Mouse (Mus musculus): ENCODE data around the gene Gng12.

The Gng12 gene

DNA sequence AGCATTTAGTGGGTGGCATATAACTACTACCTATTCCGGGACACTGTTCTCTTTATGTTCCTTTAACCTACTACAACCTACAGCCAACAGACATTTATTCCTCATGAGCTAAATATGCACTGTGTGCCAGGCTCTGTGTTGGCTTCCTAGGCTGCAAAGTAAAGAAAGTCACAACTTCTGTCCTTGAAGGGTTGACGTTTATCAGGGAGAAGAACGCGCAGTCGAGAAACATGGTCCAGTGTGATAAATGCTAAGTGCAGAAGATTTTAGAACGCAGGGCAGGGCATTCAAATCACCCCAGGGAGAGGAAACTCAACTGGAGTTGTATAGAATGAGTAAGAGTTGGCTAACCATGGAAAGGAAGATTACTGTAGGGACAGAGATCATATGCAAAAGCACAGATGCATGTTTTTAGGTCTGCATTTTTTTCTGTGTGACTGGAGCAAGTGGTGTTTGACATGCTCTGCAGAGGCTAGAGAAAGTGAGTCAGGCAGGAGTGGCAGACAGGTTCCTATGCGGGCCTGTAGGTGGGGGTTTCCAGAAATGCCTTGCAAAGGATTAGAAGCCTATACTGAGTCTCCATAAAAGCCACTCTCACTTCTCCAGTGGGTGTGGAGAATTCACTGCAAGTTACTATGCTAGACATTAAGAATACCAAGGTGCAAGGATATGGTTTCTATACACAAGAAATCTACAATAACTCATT is 161.9 kb downstream of the Gng12 start:
- no peak for DNase-seq

DNA sequence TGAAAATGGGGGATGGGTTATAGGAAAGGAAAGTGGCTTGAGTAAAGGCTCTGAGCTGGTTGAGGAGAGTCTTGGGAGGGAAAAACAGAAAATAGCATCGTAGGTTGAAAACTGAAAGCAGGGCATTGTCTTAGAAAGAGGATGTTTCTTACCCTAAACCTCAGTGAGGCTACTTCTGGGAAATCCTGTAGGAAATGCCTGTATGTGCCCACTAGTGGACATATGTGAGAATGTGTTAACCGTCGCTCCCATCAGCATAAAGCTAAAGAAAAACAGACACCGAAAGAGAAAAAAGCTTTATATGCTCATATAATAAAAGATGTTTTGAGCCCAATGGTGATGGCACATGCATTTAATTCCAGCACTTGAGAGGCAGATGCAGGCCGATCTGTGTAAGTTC is 163.9 kb downstream of the Gng12 start:
- no peak for DNase-seq

DNA sequence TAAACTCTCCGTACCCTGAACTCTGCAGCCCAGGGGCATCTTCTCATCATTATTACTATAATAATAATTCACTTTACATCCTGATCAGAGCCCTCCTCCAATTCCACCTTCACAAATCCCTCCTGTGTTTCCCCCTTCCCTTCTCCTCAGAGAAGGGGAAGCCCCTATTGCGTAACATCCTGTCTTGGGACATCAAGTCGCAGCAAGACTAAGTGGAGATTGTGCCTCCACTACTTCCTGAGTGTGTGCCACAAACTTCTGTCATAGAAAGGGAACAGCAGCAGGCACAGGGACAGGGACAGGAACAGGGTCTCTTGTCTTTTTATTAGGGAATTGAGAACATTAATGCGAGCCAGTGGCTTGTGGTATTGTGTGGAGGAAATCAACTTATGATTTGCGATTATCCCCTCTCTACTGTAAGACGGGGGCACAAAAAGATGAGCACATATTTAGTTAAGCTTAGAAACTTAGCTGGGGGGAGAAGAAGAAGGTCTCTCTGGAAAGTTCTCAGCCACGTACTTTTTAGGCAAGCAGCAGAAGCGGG is 173.1 kb downstream of the Gng12 start:
- no peak for DNase-seq

DNA sequence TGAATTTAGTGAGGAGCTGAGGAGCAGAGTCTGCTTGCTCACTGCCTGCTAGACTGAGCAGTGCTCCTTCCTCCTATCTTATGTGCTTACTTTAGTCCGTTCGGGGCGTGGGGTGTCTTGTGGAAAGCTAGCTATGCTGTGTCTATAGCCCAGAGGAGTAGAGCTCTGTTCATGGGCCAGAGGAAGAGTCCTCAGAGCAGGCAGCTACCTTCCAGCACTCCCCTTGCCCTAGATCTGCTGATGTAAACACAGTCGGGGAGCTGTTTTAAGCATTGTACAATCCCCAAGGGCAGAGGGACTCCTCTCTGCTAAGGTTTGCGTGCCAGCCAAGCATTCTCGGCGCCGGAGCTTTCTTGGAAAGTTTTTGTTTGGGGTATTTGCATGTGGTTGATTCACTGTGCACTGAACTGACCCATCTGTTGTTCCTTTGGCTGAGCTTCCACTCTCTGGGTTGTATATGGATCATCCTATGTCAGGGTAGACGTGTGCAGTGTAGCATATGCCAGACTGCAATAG is 173.7 kb downstream of the Gng12 start:
- DNase-seq = no peak

All from right cerebral cortex, adult 18-20 months (tissue).